ENCODE assay signal across 10 mouse cellular contexts in genomic region chr4:147176279-147176880, GRCm38 (mm10). TPM values are rescaled to one million over a fixed set of nuclear protein-coding genes. Genes with fewer than 3 reads are reported as not detected.
DNase-seq lines count a peak whose midpoint lies in the region; ATAC-seq and TF ChIP-seq lines count a peak whose summit lies in the region.
"Not testable (repeated sequence)": the region's sequence is repeated elsewhere in the genome, so short reads cannot be mapped to it uniquely, and the experiment has no call there.
"Had no signal": no experiment of that assay in that cellular context is flagged by ENCODE, and none has a peak within 500 bp of the region (broad histone marks: within the 10 kb centered on the region; RNA-seq: fewer than 3 reads in every experiment).

No protein-coding gene starts in this region.

- WGBS in embryonic facial prominence, embryonic 15.5 days: 87% methylated on average over 10 of the region's 12 CpGs
- WGBS in heart, embryonic 15.5 days: 85% methylated on average over 10 of the region's 12 CpGs
- whole genome bisulfite sequencing in hindbrain, postnatal 0 days: 91% methylated on average over 7 of the region's 12 CpGs
- WGBS in limb, embryonic 11.5 days: 93% methylated on average over 7 of the region's 12 CpGs
- WGBS in liver, embryonic 13.5 days (ENCODE audit: insufficient replicate concordance): 72% methylated on average over 11 of the region's 12 CpGs
- 88% methylated on average over 7 of the region's 12 CpGs for WGBS in midbrain, embryonic 11.5 days
- 92% methylated on average over 11 of the region's 12 CpGs for WGBS in neural tube, embryonic 12.5 days

- TF ChIP-seq CTCF in hindbrain, postnatal 0 days (IDR thresholded peaks at IDR 0.05; ENCODE audit: low read depth): not testable (repeated sequence)

- H3K4me2 ChIP-seq in embryonic facial prominence, embryonic 15.5 days (replicated peaks); heart, embryonic 15.5 days; hindbrain, postnatal 0 days (ENCODE audit: low read depth, low read length); limb, embryonic 11.5 days (ENCODE audit: low read depth, severe bottlenecking); liver, embryonic 13.5 days; midbrain, embryonic 11.5 days; neural tube, embryonic 12.5 days (replicated peaks): not testable (repeated sequence)

- not testable (repeated sequence) for H3K27me3 ChIP-seq in embryonic facial prominence, embryonic 15.5 days; heart, embryonic 15.5 days; hindbrain, postnatal 0 days (ENCODE audit: insufficient read depth, low read length); limb, embryonic 11.5 days (ENCODE audit: control insufficient read depth, insufficient read depth, low read length); liver, embryonic 13.5 days; midbrain, embryonic 11.5 days (ENCODE audit: control insufficient read depth, insufficient read depth, low read length); neural tube, embryonic 12.5 days (replicated peaks)

- not testable (repeated sequence) for H3K27ac ChIP-seq in embryonic facial prominence, embryonic 15.5 days (replicated peaks); heart, embryonic 15.5 days; hindbrain, postnatal 0 days; limb, embryonic 11.5 days (replicated peaks; ENCODE audit: low read depth, low read length); liver, embryonic 13.5 days; midbrain, embryonic 11.5 days (ENCODE audit: low read depth, low read length); neural tube, embryonic 12.5 days

- ATAC-seq in embryonic facial prominence, embryonic 15.5 days (ENCODE audit: insufficient number of reproducible peaks, low FRiP score, low TSS enrichment, low read depth): peak; percentile 71; the same call in 1 of the 2 replicates
- peak; percentile 56; the same call in 1 of the 2 replicates for ATAC-seq in heart, embryonic 15.5 days (replicated peaks; ENCODE audit: insufficient number of reproducible peaks, insufficient read depth, low FRiP score, low read depth)
- 0 out of 2 replicates have a peak, but pooled peaks have one; percentile 53 for ATAC-seq in hindbrain, postnatal 0 days
- ATAC-seq in limb, embryonic 11.5 days (ENCODE audit: insufficient number of reproducible peaks, low FRiP score, low TSS enrichment, low read depth): peak; percentile 40; the same call in 1 of the 2 replicates
- peak; percentile 26; the same call in 1 of the 2 replicates for ATAC-seq in liver, embryonic 13.5 days (ENCODE audit: low read depth)
- ATAC-seq in midbrain, embryonic 11.5 days (ENCODE audit: low FRiP score): peak; percentile 69
- peak; percentile 34; the same call in 1 of the 2 replicates for ATAC-seq in neural tube, embryonic 12.5 days (ENCODE audit: low FRiP score, low read depth)

- not testable (repeated sequence) for DNase-seq in hindbrain, postnatal 0 days (ENCODE audit: low spot score); limb, embryonic 11.5 days (ENCODE audit: low spot score); liver, embryonic 13.5 days; midbrain, embryonic 11.5 days (ENCODE audit: low spot score, missing footprints)

- not testable (repeated sequence) for H3K4me3 ChIP-seq in embryonic facial prominence, embryonic 15.5 days (replicated peaks); heart, embryonic 15.5 days; hindbrain, postnatal 0 days (ENCODE audit: low read length); limb, embryonic 11.5 days (ENCODE audit: low read depth, low read length); liver, embryonic 13.5 days (replicated peaks); midbrain, embryonic 11.5 days (ENCODE audit: low read depth, low read length); neural tube, embryonic 12.5 days

- H3K9me3 ChIP-seq in embryonic facial prominence, embryonic 15.5 days (replicated peaks); heart, embryonic 15.5 days (replicated peaks); hindbrain, postnatal 0 days (ENCODE audit: low read length); limb, embryonic 11.5 days (ENCODE audit: control insufficient read depth, low read length); liver, embryonic 13.5 days (replicated peaks); midbrain, embryonic 11.5 days (ENCODE audit: control insufficient read depth, low read length); neural tube, embryonic 12.5 days: not testable (repeated sequence)

- H3K36me3 ChIP-seq in embryonic facial prominence, embryonic 15.5 days; heart, embryonic 15.5 days; hindbrain, postnatal 0 days (ENCODE audit: insufficient read depth, low read length); limb, embryonic 11.5 days (ENCODE audit: control insufficient read depth, insufficient read depth, low read length); liver, embryonic 13.5 days; midbrain, embryonic 11.5 days (ENCODE audit: control insufficient read depth, insufficient read depth, low read length); neural tube, embryonic 12.5 days: not testable (repeated sequence)

- not testable (repeated sequence) for H3K4me1 ChIP-seq in embryonic facial prominence, embryonic 15.5 days; heart, embryonic 15.5 days (replicated peaks); hindbrain, postnatal 0 days (ENCODE audit: insufficient read depth, low read length); limb, embryonic 11.5 days (ENCODE audit: control insufficient read depth, insufficient read depth, low read length); liver, embryonic 13.5 days (replicated peaks); midbrain, embryonic 11.5 days (ENCODE audit: control insufficient read depth, insufficient read depth, low read length); neural tube, embryonic 12.5 days

- not testable (repeated sequence) for H3K9ac ChIP-seq in embryonic facial prominence, embryonic 15.5 days; heart, embryonic 15.5 days; hindbrain, postnatal 0 days (replicated peaks; ENCODE audit: low read length); limb, embryonic 11.5 days (ENCODE audit: low read length); liver, embryonic 13.5 days; midbrain, embryonic 11.5 days (ENCODE audit: low read length); neural tube, embryonic 12.5 days

RNA-seq across cellular contexts. Expression of gene Zfp991, which starts 44.5 kb away (rescaled TPM):
- 4.4 and 4.9 TPM in 2 replicates for polyA plus RNA-seq in embryonic facial prominence, embryonic 15.5 days (2015; fragmentation: Nextera tagmentation; extraction: Ambion mirVana)
- 4.1 and 5.6 TPM in 2 replicates for polyA plus RNA-seq in heart, embryonic 15.5 days (2015; fragmentation: Nextera tagmentation; extraction: Ambion mirVana)
- 3.0 TPM in 2 replicates for total RNA-seq in hindbrain, postnatal 0 days (2014; rRNA removed)
- polyA plus RNA-seq in hindbrain, postnatal 0 days (2015; fragmentation: Nextera tagmentation; extraction: Ambion mirVana): 4.9 and 6.5 TPM in 2 replicates
- polyA plus RNA-seq in limb, embryonic 11.5 days (2014; fragmentation: Nextera tagmentation; extraction: Ambion mirVana): 10.8 and 12.3 TPM in 2 replicates
- 6.2 and 6.8 TPM in 2 replicates for polyA plus RNA-seq in liver, embryonic 13.5 days (2015; fragmentation: Nextera tagmentation; extraction: Ambion mirVana)
- 7.9 and 8.7 TPM in 2 replicates for polyA plus RNA-seq in midbrain, embryonic 11.5 days (2014; fragmentation: Nextera tagmentation; extraction: Ambion mirVana)
- polyA plus RNA-seq in neural tube, embryonic 12.5 days (2016; fragmentation: Nextera tagmentation; extraction: Ambion mirVana): 4.1 and 5.6 TPM in 2 replicates
- polyA plus RNA-seq: erythroblast, embryonic 14.5 days; G1E; liver, adult 2 months had no signal
